Mouse (Mus musculus): Measurements from ENCODE around the gene Gab2.

DNA sequence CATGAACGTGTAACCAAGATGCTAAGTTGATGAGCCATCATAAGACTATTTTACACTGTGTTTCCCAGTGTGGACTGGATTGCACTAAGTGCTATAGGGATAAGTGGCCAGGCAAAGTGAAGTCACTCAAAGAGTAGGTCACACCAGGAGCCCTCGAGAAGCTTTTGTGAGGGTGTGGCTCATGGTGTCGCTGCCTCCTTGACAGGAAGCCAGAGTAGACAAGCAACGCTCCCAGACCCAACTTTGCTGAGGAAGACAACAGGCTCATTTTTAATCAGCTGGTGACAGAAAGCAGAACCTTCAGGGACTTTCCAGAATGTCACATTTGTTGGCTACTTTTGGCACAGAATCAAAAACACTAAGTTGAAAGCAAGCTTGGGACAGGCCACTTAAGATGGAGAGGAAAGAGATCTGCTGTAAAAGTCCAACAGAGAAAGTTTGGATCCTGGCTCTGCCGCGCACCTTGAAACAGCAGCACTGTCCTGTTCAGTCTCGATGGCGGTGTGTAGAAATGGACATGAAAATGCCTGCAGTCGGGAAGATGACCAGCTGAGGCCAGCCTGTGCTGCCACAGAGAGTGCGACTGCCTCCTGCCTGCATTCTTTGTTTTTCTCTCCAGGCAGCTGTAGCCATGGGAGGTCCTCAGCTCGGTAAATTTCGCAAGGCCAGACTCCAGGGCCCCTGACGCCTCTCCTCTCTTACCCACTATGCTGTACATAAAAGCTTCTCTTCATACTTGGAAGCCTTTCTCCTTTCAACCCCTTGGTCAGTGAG is 273.9 kb downstream of the Gab2 start:
- TF ChIP-seq POLR2A (IDR thresholded peaks at IDR 0.05; ENCODE audit: control insufficient read depth, extremely low read depth, insufficient read depth, low read length, poor library complexity) = no peak
- TF ChIP-seq CTCF (IDR thresholded peaks at IDR 0.05; ENCODE audit: borderline replicate concordance, control insufficient read depth, extremely low read depth, insufficient read depth, low read length, poor library complexity) = no peak
